Mouse (Mus musculus) 3T3-L1 (cell line): ENCODE measurements around the gene Gm12184.
A peak's percentile ranks its signal among the peaks of the same experiment; 100 is the strongest.
"Not testable (repeated sequence)": the region's sequence is repeated elsewhere in the genome, so short reads cannot be mapped to it uniquely, and the experiment has no call there.

Source experiments
- DNase-seq: peaks from one replicate; pipeline ENCODE4 v3.0.0-alpha.2; 2015; ENCODE audit warnings: low read depth, low spot score

The Gm12184 gene

GRCm38 (mm10) chr11:48823536-48823972 is 2.9 kb downstream of the Gm12184 start:
- peak; percentile 92 for DNase-seq

GRCm38 (mm10) chr11:48822768-48823512 is 3.5 kb downstream of the Gm12184 start:
- DNase-seq, result peak; percentile 85

- not testable (repeated sequence) for DNase-seq
These were observed 5.2 kb downstream of the Gm12184 start for GRCm38 (mm10) chr11:48821299-48821698.

- peak; percentile 84 for DNase-seq
These were observed 6.2 kb downstream of the Gm12184 start for GRCm38 (mm10) chr11:48820308-48820674.

- peak; percentile 74 for DNase-seq
These were observed 6.7 kb downstream of the Gm12184 start for GRCm38 (mm10) chr11:48819614-48820307.

GRCm38 (mm10) chr11:48818346-48818745 is 8.1 kb downstream of the Gm12184 start:
- DNase-seq, result peak; percentile 98

- peak; percentile 52 for DNase-seq
These were observed 8.7 kb downstream of the Gm12184 start for GRCm38 (mm10) chr11:48817794-48818193.

- peak; percentile 98 for DNase-seq
These were observed 9.4 kb downstream of the Gm12184 start, which contains the start of gene Trim41 for GRCm38 (mm10) chr11:48816800-48817665. Gene Trim41, minus strand, starts transcription at chr11:48817353.

- DNase-seq, result peak; percentile 59
These were observed 10.1 kb downstream of the Gm12184 start for GRCm38 (mm10) chr11:48816281-48816781.

- DNase-seq, result no peak
These were observed 10.6 kb downstream of the Gm12184 start for GRCm38 (mm10) chr11:48815851-48816250.

- no peak for DNase-seq
These were observed 12.7 kb downstream of the Gm12184 start for GRCm38 (mm10) chr11:48813782-48814181.

GRCm38 (mm10) chr11:48810142-48810541 is 16.3 kb downstream of the Gm12184 start:
- no peak for DNase-seq

GRCm38 (mm10) chr11:48809434-48809830 is 17.0 kb downstream of the Gm12184 start:
- DNase-seq, result no peak

- no peak for DNase-seq
These were observed 17.6 kb downstream of the Gm12184 start for GRCm38 (mm10) chr11:48808737-48809433.

GRCm38 (mm10) chr11:48808304-48808646 is 18.2 kb downstream of the Gm12184 start:
- DNase-seq, result no peak

- DNase-seq, result no peak
These were observed 18.7 kb downstream of the Gm12184 start for GRCm38 (mm10) chr11:48807563-48808303.

- no peak for DNase-seq
These were observed 19.4 kb downstream of the Gm12184 start for GRCm38 (mm10) chr11:48806856-48807562.

GRCm38 (mm10) chr11:48804922-48805321 is 21.5 kb downstream of the Gm12184 start:
- DNase-seq, result no peak

GRCm38 (mm10) chr11:48803988-48804387 is 22.5 kb downstream of the Gm12184 start:
- DNase-seq, result no peak
